Mouse (Mus musculus): Measurements from ENCODE around the gene Elp5.

Gene Elp5

GRCm38 (mm10) chr11:70014880-70015558 lies 32.7 kb upstream of the Elp5 start, which contains the start of gene Acadvl:
Gene Acadvl, minus strand, starts transcription at chr11:70015411.
- peak in 1 of 2 experiments; percentile 84 for DNase-seq (ENCODE audit: low spot score in 2 of 2)

- no peak for DNase-seq (ENCODE audit: low spot score in 2 of 2)
Measured at GRCm38 (mm10) chr11:70014051-70014450, 31.7 kb upstream of the Elp5 start.

GRCm38 (mm10) chr11:70013408-70013807 lies 31.1 kb upstream of the Elp5 start:
- no peak for DNase-seq (ENCODE audit: low spot score in 2 of 2)

GRCm38 (mm10) chr11:70012931-70013330 lies 30.6 kb upstream of the Elp5 start:
- DNase-seq (ENCODE audit: low spot score in 2 of 2), result no peak

GRCm38 (mm10) chr11:70010961-70011360 lies 28.6 kb upstream of the Elp5 start:
- no peak for DNase-seq (ENCODE audit: low spot score in 2 of 2)

GRCm38 (mm10) chr11:70010548-70010947 lies 28.2 kb upstream of the Elp5 start:
- DNase-seq (ENCODE audit: low spot score in 2 of 2), result no peak

- DNase-seq (ENCODE audit: low spot score in 2 of 2), result no peak
Measured at GRCm38 (mm10) chr11:70010033-70010432, 27.7 kb upstream of the Elp5 start.

GRCm38 (mm10) chr11:70005521-70005920 lies 23.2 kb upstream of the Elp5 start:
- no peak for DNase-seq (ENCODE audit: low spot score in 2 of 2)

GRCm38 (mm10) chr11:70002471-70002870 lies 20.2 kb upstream of the Elp5 start:
- DNase-seq (ENCODE audit: low spot score in 2 of 2), result no peak

- no peak for DNase-seq (ENCODE audit: low spot score in 2 of 2)
Measured at GRCm38 (mm10) chr11:70001865-70002264, 19.5 kb upstream of the Elp5 start.

GRCm38 (mm10) chr11:70001159-70001558 lies 18.8 kb upstream of the Elp5 start:
- DNase-seq (ENCODE audit: low spot score in 2 of 2), result no peak

- DNase-seq (ENCODE audit: low spot score in 2 of 2), result peak; percentile 88 to 89
Measured at GRCm38 (mm10) chr11:70000396-70000898, 18.1 kb upstream of the Elp5 start, which contains the start of gene Dvl2. Gene Dvl2, plus strand, starts transcription at chr11:70000595.

GRCm38 (mm10) chr11:69999666-70000065 lies 17.3 kb upstream of the Elp5 start:
- DNase-seq (ENCODE audit: low spot score in 2 of 2), result peak in 1 of 2 experiments; percentile 6

- no peak for DNase-seq (ENCODE audit: low spot score in 2 of 2)
Measured at GRCm38 (mm10) chr11:69998567-69999491, 16.5 kb upstream of the Elp5 start.

GRCm38 (mm10) chr11:69997070-69997509 lies 14.8 kb upstream of the Elp5 start:
- DNase-seq (ENCODE audit: low spot score in 2 of 2), result peak; percentile 73 to 76

- DNase-seq (ENCODE audit: low spot score in 2 of 2), result peak in 1 of 2 experiments; percentile 45
Measured at GRCm38 (mm10) chr11:69996161-69997061, 14.1 kb upstream of the Elp5 start.

- DNase-seq (ENCODE audit: low spot score in 2 of 2), result peak; percentile 96 to 99
Measured at GRCm38 (mm10) chr11:69995391-69995960, 13.2 kb upstream of the Elp5 start, which contains the start of gene Phf23. Gene Phf23, plus strand, starts transcription at chr11:69995777.

GRCm38 (mm10) chr11:69994401-69995090 lies 12.2 kb upstream of the Elp5 start:
- no peak for DNase-seq (ENCODE audit: low spot score in 2 of 2)

GRCm38 (mm10) chr11:69992932-69993331 lies 10.6 kb upstream of the Elp5 start:
- DNase-seq (ENCODE audit: low spot score in 2 of 2), result no peak

- DNase-seq (ENCODE audit: low spot score in 2 of 2), result no peak
Measured at GRCm38 (mm10) chr11:69992396-69992795, 10.1 kb upstream of the Elp5 start.

Measured in frontal cortex, postnatal 10 days (tissue).